Mouse (Mus musculus) heart, adult 18-20 months (tissue): ENCODE results near the gene Acer1. TPM values are rescaled to one million over a fixed set of nuclear protein-coding genes. Genes with fewer than 3 reads are reported as not detected.

Source experiments
- DNase-seq, 2 experiments: peaks; one replicate each; pipeline ENCODE4 v3.0.0; 2021 to 2022; ENCODE audit warnings: mixed read lengths in 1 of 2
- total RNA-seq, 2 experiments: library from RNA; stranded (reverse); gene quantifications; 2 replicates each; pipeline ENCODE4 v1.2.3; 2021

Acer1 gene
- total RNA-seq, 2 experiments from 2014 or later: not detected

GRCm38 (mm10) chr17:56989467-56990114 lies 7.7 kb upstream of the Acer1 start:
- DNase-seq: no peak

- no peak for DNase-seq
These were observed 7.0 kb upstream of the Acer1 start for GRCm38 (mm10) chr17:56988921-56989430.

- DNase-seq: no peak
These were observed 6.5 kb upstream of the Acer1 start for GRCm38 (mm10) chr17:56988441-56988840.

GRCm38 (mm10) chr17:56986105-56986805 lies 4.3 kb upstream of the Acer1 start:
- no peak for DNase-seq

- no peak for DNase-seq
These were observed 3.7 kb upstream of the Acer1 start for GRCm38 (mm10) chr17:56985656-56986055.

- DNase-seq: no peak
These were observed 3.0 kb upstream of the Acer1 start for GRCm38 (mm10) chr17:56984886-56985285.

GRCm38 (mm10) chr17:56981049-56981448 lies 877 bp downstream of the Acer1 start:
- no peak for DNase-seq

GRCm38 (mm10) chr17:56979524-56979923 lies 2.4 kb downstream of the Acer1 start:
- no peak for DNase-seq

GRCm38 (mm10) chr17:56976531-56977390 lies 5.2 kb downstream of the Acer1 start:
- no peak for DNase-seq

GRCm38 (mm10) chr17:56975391-56975790 lies 6.5 kb downstream of the Acer1 start:
- no peak for DNase-seq

- DNase-seq: no peak
These were observed 7.2 kb downstream of the Acer1 start for GRCm38 (mm10) chr17:56974708-56975240.

- DNase-seq: no peak
These were observed 7.8 kb downstream of the Acer1 start for GRCm38 (mm10) chr17:56973956-56974707.

GRCm38 (mm10) chr17:56970081-56970480 lies 11.8 kb downstream of the Acer1 start:
- DNase-seq: no peak

GRCm38 (mm10) chr17:56969321-56969720 lies 12.6 kb downstream of the Acer1 start:
- DNase-seq: no peak

GRCm38 (mm10) chr17:56963646-56964045 lies 18.3 kb downstream of the Acer1 start:
- DNase-seq: no peak

- no peak for DNase-seq
These were observed 19.1 kb downstream of the Acer1 start for GRCm38 (mm10) chr17:56962642-56963405.

- DNase-seq: no peak
These were observed 20.0 kb downstream of the Acer1 start for GRCm38 (mm10) chr17:56961880-56962279.

GRCm38 (mm10) chr17:56958667-56959066 lies 23.3 kb downstream of the Acer1 start:
- DNase-seq: no peak

- peak in 1 of 2 experiments; percentile 15 for DNase-seq
These were observed 24.0 kb downstream of the Acer1 start for GRCm38 (mm10) chr17:56957763-56958429.

- DNase-seq: no peak
These were observed 27.1 kb downstream of the Acer1 start for GRCm38 (mm10) chr17:56954871-56955270.
